Mouse (Mus musculus) activated CD4-positive, CD25-positive, alpha-beta regulatory T cell, adult 4 months (primary cell): ENCODE results near the gene Serpinb1a. TPM values are rescaled to one million over a fixed set of nuclear protein-coding genes. Genes with fewer than 3 reads are reported as not detected.
"Not testable (repeated sequence)": the region's sequence is repeated elsewhere in the genome, so short reads cannot be mapped to it uniquely, and the experiment has no call there.

Experiments
- ATAC-seq: one replicate; pipeline ENCODE4 v1.8.0; 2017
- polyA plus RNA-seq, 2 experiments: library from polyadenylated mRNA; unstranded; fragments of 100-300 nt; shearing (Covaris generic); gene quantifications; one replicate each; pipeline ENCODE4 v1.2.1; 2017

Gene Serpinb1a
- polyA plus RNA-seq, result 10 to 100 TPM; 20.2 to 24.3 TPM

DNA sequence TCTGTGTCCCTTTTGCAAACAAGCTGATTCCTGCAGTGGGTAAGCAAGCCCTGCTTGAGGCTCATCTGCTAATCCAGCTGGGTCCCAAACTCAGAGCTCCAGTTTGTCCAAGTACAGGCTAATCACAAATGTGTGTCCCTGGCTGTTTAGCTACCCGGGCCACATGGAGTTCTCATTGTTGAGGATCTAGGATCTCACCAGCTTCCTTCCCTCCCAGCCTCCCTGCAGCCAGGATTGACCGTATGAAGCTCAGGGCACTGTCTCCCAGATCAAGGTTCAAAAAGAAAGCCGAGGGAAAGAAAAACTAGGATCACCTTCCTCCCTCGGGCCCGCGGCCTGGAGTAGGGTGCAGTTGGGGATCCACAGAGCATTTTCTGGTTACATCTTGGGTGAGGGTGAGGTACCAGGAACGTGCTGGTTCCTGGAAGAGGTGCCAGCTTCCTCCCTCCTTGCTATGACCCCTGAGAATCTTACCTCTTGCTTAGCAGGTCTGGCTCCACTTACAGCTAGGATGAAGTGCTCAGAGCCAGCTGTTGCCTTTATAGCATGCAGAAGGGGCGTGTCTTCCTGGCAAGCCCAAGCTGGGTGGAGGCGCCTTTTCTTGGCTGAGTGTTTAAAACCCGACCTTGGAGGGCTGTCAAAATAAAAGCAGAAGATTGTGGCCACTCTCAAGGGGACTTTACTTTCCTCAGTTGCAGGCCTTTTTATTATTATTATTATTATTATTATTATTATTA lies at the start of gene Serpinb1a:
Gene Serpinb1a (minus strand): TSS at position 518 of the 737 bp plus-strand sequence.
- ATAC-seq, result no peak

DNA sequence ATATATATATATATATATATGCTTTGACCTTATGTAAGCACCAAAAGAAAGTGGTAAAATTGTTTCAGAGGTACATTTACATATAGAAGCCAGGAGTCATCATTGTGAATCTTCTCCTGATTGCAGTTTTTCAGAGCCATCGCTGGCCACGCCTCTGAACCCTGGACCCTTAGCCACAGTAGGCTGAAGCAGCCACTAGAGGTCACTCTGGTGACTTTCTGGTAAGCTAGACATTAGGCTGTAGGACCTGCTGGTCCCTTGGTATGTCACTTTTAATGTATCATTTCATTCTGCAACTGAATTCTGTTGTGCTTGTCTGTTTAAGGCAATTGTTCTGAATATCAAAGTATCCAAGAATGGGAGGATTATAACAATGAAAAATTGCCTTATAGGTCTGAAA lies 49.7 kb upstream of the Serpinb1a start:
- no peak for ATAC-seq

DNA sequence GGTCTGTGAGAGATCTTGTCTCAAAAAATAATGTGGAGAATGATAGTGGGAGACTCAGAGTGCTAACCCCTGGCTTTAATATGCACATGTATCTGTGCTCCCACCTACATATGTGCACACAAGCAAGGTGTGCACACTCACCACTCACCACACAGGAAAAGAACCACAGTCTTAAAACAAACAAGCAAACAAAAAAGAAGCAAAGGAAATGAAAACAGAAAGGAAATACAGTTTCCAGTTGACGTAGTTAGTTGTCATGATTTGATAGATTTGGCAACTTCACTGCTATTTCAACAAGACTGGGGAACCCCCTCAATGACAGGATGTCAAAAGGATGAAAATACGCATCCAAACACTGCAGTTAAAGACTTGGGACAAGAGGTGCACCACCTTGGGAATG lies 48.1 kb upstream of the Serpinb1a start:
- peak; percentile 71 for ATAC-seq

DNA sequence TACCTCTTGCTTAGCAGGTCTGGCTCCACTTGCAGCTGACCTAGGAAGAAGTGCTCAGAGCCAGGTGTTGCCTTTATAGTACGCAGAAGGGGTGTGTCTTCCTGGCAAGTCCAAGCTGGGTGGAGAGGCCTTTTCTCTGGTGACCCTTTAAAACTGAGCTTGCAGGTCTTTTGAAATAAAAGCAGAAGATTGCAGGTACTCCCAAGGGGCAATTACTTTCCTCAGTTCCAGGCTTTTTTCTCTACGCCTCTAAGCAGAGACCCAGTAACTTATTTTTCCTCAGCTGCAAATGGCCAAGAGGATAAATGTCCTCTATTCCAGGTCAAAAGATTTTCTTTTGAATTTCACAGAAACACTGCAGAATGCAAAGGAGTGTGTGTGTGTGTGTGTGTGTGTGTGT lies 47.1 kb upstream of the Serpinb1a start, which contains the start of gene Serpinb1c:
Gene Serpinb1c (minus strand): TSS at position 101 of the 400 bp plus-strand sequence.
- no peak for ATAC-seq

DNA sequence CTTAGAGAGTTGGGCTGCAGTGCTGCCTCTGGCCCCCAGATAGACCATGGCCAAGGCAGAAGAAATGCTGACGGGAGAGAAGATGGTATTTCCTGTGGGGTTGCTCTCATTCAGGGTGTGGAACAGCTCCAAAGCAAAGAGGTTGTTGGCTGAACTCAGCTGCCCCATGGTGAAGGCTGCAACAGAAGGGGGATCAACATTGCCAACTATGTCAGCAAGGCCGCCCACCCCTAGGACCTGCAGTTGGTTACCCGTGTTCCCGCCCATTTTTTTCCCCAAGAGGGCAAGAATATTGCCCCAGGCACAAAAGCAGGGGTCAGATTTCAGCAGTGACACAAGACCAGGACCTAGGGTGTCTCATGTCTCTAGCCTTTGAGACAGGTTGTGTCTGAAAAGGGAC lies 45.9 kb upstream of the Serpinb1a start:
- ATAC-seq, result no peak

DNA sequence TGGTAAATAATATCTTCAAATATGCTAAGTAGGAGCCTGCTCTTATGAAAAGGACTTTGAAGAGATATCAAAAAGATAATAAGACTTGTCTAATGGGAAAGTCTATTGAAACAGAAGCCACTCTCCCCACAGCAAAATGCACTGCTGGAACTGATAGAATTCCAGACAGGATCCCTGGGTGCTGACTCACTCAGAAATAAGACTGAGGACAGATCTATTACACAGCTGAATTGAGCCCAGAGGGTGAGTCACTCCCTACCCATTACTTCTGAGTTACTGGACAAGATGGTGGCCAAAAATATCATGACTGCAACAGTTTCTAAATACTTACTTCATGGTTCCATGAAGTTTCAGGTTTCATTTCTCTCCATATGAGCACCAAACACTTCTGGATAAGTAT lies 33.8 kb upstream of the Serpinb1a start:
- no peak for ATAC-seq

DNA sequence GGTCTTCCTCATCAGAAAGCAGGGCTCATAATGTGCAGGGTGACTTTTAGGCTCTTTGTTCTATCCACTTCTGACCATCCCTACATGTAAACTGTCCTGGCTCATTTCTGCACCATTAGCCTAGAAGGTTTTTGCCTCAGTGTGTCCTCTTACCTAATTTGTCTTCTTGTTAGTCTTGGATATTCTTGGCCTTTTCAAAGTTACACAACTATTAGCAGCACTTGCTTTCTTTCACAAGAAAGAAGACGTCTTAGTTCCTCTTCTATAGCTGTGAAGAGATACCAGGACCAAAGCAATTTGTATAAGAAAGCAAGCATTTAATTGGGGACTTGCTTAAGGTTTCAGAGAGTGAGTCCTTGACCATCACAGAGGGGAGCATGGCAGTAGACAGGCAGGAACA lies 22.9 kb upstream of the Serpinb1a start:
- ATAC-seq, result no peak

DNA sequence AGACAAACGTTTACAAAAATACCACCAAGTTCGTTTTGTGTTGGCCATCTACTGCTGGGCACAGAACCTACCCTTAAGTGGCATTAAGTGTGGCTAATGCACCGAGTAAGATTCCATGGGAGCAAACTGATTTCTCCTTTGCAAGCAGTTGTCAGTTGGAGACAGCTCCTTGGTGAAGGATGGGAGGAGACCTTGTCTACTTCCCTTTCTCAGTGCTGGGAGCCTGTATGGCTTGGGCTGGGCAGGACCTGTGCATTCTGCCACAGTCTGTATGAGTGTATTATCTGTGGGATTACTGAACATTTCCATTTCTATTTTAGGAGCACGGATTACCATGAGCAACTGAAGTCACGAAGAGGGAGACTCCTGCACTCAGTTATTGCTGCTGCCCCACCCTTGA lies 17.9 kb upstream of the Serpinb1a start:
- no peak for ATAC-seq

DNA sequence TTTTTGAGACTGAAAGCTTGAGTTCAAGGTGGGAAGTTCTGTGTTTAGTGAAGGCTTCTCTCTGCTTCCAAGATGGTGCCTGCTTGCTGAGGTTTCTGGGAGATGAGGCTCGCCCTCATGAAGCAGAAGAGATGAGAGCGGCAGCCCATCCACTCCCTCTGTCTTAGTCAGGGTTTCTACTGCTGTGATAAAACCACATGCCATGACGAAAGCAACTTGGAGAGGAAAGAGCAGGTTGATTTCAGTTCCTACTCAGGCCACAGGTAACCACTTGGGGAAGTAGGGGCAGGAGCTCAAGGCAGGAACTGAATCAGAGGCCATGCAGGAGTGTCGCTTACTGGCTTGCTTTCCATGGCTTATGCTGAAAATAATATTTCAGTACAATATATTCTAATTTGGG lies 17.2 kb upstream of the Serpinb1a start:
- not testable (repeated sequence) for ATAC-seq

DNA sequence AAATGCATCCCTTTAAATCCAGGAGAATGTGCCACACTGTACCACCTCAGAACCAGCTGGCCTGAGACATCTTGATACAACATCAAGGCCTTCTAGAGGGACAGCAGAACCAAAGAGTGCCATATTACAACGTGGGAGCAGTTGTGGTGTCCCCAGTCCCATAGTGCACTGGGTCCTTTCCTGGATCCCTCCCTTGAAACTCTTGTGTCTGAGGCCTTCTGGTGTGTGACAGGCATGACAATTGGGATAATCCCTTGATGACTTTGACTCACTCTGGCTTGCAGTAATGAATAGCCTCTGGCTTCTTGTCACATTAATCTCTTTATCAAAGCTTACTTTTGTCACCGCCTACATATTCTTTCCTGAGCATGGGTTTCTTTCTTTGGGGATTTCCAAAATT lies 16.0 kb upstream of the Serpinb1a start:
- no peak for ATAC-seq

DNA sequence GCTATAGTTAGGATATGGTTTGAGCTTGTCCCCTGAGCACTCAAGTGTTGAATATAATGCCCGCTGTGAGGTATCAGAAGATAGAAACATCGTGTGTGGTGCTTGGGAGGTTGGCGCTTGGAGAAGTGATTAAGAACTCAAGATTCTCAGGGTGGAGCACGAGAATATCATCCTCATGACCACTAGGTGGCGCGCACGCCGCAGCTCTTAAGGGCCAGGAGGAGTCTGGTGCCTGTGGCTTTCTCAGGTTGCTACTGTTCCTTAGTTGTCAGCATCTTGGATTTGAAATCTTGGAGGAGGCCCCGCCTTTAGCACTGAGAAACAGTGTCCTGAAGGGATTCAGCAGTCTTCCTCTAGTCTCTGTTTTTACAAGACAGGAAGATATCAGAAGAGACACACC lies 15.5 kb upstream of the Serpinb1a start:
- ATAC-seq, result peak; percentile 80

DNA sequence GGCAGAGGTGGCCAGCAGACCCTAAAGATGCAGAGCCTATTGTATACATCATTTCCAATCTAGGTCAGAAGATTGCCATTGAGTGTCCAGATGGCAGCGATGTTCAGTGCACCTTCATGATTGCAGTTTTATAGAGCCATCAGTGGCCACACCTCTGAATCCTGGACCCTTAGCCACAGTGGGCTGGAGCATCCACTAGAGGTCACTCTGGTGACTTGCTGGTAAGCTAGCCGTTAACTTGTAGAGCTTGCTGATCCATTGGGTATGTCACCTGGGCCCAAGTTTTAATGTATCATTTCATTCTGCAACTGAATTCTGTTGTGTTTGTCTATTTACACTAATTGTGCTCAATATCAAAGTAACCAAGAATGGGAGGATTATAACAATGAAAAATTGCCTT lies 14.6 kb upstream of the Serpinb1a start:
- no peak for ATAC-seq

DNA sequence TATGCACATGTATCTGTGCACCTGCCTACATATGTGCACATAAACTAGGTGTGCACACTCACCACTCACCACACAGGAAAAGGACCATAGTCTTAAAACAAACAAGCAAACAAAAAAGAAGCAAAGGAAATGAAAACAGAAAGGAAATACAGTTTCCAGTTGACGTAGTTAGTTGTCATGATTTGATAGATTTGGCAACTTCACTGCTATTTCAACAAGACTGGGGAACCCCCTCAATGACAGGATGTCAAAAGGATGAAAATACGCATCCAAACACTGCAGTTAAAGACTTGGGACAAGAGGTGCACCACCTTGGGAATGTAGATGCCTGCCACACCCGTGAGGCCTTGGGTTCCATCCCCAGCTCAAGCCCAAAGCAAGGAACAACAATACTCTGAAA lies 13.5 kb upstream of the Serpinb1a start:
- peak; percentile 63 for ATAC-seq

DNA sequence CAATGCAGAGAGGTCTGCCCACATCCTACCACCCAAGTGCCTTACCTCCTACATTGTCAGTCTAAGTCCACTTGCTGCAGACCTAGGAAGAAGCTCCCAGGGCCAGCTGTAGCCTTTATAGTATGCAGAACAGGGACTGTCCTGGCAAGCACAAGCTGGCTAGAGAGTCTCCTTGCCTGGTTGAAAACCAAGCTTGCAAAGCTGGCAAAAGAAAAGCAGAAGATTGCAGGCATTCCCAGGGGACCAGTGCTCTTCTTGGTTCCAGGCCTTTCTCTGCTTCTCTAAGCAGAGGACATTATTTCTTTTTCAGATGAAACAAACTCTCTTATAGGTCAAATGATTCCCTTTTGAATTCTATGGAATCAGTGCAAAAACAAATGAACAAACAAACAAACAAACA lies 12.5 kb upstream of the Serpinb1a start:
- ATAC-seq, result no peak

DNA sequence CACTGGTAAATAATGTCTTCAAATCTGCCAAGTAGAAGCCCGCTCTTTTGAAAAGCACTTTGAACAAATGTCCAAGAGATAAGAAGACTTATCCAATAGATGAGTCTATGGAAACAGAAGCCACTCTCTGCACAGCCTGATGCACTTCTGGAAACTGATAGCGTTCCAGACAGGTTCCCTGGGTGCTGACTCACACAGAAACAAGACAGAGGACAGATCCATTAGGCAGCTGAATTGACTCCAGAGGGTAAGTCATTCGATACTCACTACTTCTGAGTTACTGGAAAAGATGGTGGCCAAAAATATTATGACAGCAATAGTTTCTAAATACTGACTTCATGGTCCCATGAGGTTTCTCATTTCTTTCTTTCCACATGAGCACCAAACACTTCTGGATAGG lies 9.8 kb upstream of the Serpinb1a start:
- no peak for ATAC-seq

DNA sequence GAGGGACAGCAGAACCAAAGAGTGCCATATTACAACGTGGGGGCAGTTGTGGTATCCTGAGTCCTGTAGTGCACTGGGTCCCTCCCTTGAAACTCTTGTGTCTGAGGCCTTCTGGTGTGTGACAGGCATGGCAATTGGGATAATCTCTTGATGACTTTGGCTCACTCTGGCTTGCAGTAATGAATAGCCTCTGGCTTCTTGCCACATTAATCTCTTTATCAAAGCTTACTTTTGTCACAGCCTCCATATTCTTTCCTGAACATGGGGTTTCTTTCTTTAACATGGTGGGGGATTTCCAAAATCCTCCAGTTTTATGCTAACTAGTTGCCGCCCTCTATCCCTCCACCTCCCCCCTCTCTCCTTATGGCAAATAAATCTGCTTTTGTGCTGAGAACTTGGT lies 2.1 kb upstream of the Serpinb1a start:
- ATAC-seq, result no peak

DNA sequence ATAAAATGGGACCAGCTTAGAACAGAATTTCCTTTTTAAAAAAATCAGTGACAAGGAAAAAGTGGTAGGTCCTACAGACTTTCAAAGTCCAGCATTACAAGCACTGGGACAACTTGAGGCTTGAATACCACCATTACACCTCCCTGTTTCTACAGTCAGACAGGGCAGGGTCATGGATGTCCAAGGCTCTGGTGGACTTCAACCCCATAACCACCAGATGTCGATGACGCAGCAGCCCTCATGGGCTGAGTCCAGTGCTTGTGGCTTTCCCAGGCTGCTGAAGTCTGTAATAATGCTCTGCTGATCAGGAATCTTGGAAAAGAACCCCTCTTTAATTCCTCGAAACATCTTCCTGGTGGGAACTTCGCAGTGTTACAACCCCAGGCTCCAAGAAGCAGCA lies 1.6 kb upstream of the Serpinb1a start:
- ATAC-seq, result no peak

DNA sequence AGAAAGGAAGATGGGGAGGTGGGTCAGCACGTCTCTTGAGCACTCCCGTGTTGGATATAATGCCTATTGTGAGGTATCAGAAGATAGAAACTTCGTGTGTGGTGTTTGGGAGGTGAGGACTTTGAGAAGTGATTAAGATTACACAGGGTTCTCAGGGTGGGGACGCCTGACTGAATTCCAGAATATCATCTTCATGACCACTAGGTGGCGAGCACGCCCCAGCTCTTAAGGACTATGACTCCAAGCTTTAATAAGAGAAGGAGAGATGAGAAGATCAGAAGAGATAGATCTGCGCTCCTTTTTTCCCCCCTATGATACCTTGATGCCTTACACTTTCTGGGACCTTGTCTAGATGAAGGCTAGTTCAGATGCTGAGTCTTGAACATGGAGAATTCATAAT lies 982 bp upstream of the Serpinb1a start:
- ATAC-seq, result peak; percentile 65

DNA sequence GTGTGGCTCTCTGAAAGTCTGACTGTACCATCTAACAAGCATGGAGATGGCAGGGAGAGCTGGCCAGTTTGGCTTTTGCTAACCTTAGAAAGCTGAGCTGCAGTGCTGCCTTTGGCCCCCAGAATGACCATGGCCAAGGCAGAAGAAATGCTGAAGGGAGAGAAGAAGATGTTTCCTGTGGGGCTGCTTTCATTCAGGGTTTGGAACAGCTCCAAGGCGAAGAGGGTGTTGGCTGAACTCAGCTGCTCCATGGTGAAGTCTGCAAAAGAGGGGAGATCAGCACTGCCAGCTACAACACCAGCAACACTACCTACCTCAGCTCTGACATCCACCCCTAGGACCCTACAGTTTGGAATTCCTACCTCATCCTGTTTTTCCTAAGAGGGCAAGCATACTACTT lies 829 bp downstream of the Serpinb1a start:
- no peak for ATAC-seq

DNA sequence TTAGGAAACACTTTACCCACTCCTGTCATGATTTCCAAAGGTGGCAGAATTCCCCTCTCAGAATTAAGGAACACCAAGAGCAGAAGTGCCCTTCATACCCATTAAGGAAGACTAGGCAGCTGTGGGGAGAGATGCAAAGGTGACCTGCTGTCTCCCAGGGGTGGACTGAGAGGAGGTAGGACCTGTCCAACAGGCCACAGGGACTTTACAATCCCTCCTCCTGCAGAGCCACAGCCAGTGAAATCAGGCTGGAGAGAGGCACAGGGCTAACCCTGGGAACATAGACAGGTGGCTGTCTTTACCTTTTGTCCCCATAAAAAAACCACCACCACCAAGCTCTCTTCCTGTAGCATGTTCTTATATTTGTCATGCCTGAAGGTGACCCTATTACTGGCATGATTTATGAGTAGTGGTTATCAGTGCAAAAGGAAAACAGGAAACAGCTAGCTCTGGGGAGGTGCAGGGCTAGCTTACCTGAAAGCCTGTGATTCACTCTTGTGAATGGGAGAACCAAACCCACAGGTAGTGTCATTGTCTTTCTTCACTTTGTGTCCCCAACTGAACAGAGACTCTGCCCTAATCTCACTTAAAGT lies 1.4 kb downstream of the Serpinb1a start:
- ATAC-seq, result peak; percentile 37

DNA sequence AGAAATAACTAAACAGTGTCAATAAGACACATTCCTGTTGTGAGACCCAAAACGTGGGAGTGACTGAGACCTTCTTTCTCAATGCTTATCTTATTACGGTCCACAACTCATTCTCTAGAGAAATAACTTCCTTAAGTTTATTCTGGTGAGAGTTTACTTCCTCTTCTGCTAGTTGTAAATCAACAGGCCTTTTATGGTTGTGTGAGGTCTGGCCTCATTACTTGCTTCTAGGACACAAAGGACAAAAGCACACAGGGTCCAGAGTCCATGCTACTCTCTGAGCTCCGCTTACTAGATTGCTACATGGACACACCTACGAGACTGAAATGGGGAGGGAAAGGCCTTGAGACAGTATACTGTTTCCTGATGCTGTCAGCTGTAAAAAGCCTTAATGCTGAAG lies 1.9 kb downstream of the Serpinb1a start:
- no peak for ATAC-seq

DNA sequence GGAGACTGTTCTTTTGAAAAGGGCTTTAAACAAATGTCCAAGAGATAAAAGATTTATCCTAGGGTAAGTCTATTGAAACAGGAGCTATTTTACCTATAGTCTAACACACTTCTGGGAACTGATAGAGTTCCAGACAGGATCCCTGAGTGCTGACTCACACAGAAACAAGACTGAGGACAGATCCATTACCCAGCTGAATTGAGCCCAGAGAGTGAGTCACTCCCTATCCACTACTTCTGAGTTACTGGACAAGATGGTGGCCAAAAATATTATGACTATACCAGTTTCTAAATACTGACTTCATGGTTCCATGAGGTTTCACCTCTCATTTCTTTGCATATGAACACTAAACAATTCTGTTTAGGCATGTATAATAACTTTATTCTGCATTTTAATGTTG lies 4.8 kb downstream of the Serpinb1a start:
- ATAC-seq, result no peak

DNA sequence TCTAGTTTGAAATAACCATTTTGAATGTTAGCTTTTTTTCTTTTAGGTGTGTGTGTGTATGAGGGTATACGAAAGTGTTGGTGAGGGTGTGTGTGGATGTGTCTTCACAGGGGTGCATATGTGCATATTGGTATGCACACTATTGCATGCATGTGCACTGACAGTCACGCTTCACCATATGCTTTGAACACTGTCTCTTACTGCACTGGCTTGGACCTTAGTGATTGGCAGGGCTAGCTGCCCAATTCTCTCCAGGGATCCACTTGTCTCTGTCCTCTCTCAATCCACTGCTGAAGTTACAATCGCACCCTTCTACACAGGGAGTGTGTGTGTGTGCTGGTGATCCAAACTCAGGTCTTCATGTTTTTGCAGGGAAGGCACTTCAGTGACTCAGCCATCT lies 9.6 kb downstream of the Serpinb1a start:
- no peak for ATAC-seq

DNA sequence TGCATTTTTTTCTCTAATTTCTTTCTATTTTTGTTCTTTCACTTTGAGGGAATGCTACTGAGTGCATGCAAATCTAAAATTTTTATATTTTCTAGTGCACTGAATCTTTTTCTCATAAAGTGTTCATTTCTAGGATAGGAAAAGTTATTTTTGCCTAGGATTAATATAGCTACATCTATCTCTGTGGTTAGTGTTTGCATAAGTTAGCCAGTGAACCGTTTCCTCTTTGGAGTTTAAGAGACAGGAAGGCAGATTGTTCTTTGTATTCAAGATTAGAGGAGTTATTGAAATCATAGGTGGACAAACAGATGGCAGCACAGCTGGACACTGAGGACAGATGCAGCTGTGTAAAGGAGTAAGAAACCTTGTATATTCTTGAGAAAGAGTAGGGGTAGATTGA lies 11.7 kb downstream of the Serpinb1a start:
- ATAC-seq, result no peak

DNA sequence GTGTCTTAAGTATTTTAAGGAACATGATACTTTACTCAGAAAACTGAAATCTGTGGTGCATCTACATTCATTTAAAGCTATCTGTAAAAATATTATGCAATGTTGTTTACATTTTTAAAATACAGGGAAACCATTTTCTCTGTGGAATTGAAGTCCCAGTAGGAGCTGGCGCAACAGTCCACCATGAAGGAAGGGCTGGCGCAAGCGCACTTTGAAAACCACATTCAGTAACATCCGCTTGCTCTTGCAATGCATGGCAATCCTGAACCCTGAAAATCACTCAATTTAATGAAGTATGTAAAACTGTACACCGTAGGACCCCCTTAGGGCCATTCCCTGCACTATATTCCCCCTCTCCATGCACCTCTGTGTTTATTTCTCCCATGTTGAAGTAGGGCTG lies 16.5 kb downstream of the Serpinb1a start:
- no peak for ATAC-seq
